Mouse (Mus musculus): ENCODE measurements around the gene Grid2. TPM values are rescaled to one million over a fixed set of nuclear protein-coding genes. Genes with fewer than 3 reads are reported as not detected.
A peak's percentile ranks its signal among the peaks of the same experiment; 100 is the strongest.

Grid2 gene
- polyA plus RNA-seq, 1 experiment from 2014 or later, result 0.60 TPM

- ATAC-seq (ENCODE audit: low FRiP score, low TSS enrichment), result no peak
- Histone ChIP-seq H3K36me3 (ENCODE audit: control insufficient read depth, insufficient read depth, low read length) (no peaks in the 10 kb centered on the region), H3K27me3 (ENCODE audit: control insufficient read depth, insufficient read depth, low read length) (no peaks in the 10 kb centered on the region), H3K9me3 (ENCODE audit: control insufficient read depth, low read length) (no peaks in the 10 kb centered on the region), H3K27ac (ENCODE audit: low read depth, low read length) (no peak overlapping the region), H3K4me3 (ENCODE audit: low read length) (no peak overlapping the region), H3K4me1 (ENCODE audit: control insufficient read depth, insufficient read depth, low read length) (no peaks in the 10 kb centered on the region), H3K9ac (ENCODE audit: low read depth, low read length) (no peak overlapping the region), H3K4me2 (replicated peaks; ENCODE audit: low read depth, low read length) (no peak overlapping the region)
- 78% methylated on average over 1 of the region's 1 CpGs for WGBS
Observed at GRCm38 (mm10) chr6:64504394-64504793, 1248.7 kb downstream of the Grid2 start.

- no peaks in the 10 kb centered on the region for H3K4me1 ChIP-seq (ENCODE audit: control insufficient read depth, insufficient read depth, low read length)
- H3K4me3 ChIP-seq (ENCODE audit: low read length), result no peak overlapping the region
- H3K9me3 ChIP-seq (ENCODE audit: control insufficient read depth, low read length), result no peaks in the 10 kb centered on the region
- no peaks in the 10 kb centered on the region for H3K36me3 ChIP-seq (ENCODE audit: control insufficient read depth, insufficient read depth, low read length)
- H3K27me3 ChIP-seq (ENCODE audit: control insufficient read depth, insufficient read depth, low read length), result no peaks in the 10 kb centered on the region
- WGBS, result 82% methylated on average over 3 of the region's 3 CpGs
- no peak overlapping the region for H3K9ac ChIP-seq (ENCODE audit: low read depth, low read length)
- H3K4me2 ChIP-seq (replicated peaks; ENCODE audit: low read depth, low read length), result no peak overlapping the region
- ATAC-seq (ENCODE audit: low FRiP score, low TSS enrichment), result no peak
- no peak overlapping the region for H3K27ac ChIP-seq (ENCODE audit: low read depth, low read length)
Observed at GRCm38 (mm10) chr6:64542168-64542567, 1286.5 kb downstream of the Grid2 start.

- H3K27me3 ChIP-seq (ENCODE audit: control insufficient read depth, insufficient read depth, low read length), result no peaks in the 10 kb centered on the region
- H3K36me3 ChIP-seq (ENCODE audit: control insufficient read depth, insufficient read depth, low read length), result no peaks in the 10 kb centered on the region
- ATAC-seq (ENCODE audit: low FRiP score, low TSS enrichment), result 0 out of 2 replicates have a peak, but pooled peaks have one; percentile 32
- WGBS, result 34% methylated on average over 3 of the region's 3 CpGs
- no peak overlapping the region for H3K4me3 ChIP-seq (ENCODE audit: low read length)
- no peaks in the 10 kb centered on the region for H3K9me3 ChIP-seq (ENCODE audit: control insufficient read depth, low read length)
- no peak overlapping the region for H3K9ac ChIP-seq (ENCODE audit: low read depth, low read length)
- H3K4me1 ChIP-seq (ENCODE audit: control insufficient read depth, insufficient read depth, low read length), result no peaks in the 10 kb centered on the region
- no peak overlapping the region for H3K27ac ChIP-seq (ENCODE audit: low read depth, low read length)
- no peak overlapping the region for H3K4me2 ChIP-seq (replicated peaks; ENCODE audit: low read depth, low read length)
Observed at GRCm38 (mm10) chr6:64553645-64554044, 1298.0 kb downstream of the Grid2 start.

- WGBS, result 73% methylated on average over 4 of the region's 4 CpGs
- no peak overlapping the region for H3K27ac ChIP-seq (ENCODE audit: low read depth, low read length)
- H3K4me1 ChIP-seq (ENCODE audit: control insufficient read depth, insufficient read depth, low read length), result no peaks in the 10 kb centered on the region
- ATAC-seq (ENCODE audit: low FRiP score, low TSS enrichment), result no peak
- H3K9me3 ChIP-seq (ENCODE audit: control insufficient read depth, low read length), result no peaks in the 10 kb centered on the region
- no peak overlapping the region for H3K9ac ChIP-seq (ENCODE audit: low read depth, low read length)
- no peaks in the 10 kb centered on the region for H3K27me3 ChIP-seq (ENCODE audit: control insufficient read depth, insufficient read depth, low read length)
- H3K4me2 ChIP-seq (replicated peaks; ENCODE audit: low read depth, low read length), result no peak overlapping the region
- no peak overlapping the region for H3K4me3 ChIP-seq (ENCODE audit: low read length)
- no peaks in the 10 kb centered on the region for H3K36me3 ChIP-seq (ENCODE audit: control insufficient read depth, insufficient read depth, low read length)
Observed at GRCm38 (mm10) chr6:64555220-64555619, 1299.5 kb downstream of the Grid2 start.

- H3K4me2 ChIP-seq (replicated peaks; ENCODE audit: low read depth, low read length), result no peak overlapping the region
- no peak overlapping the region for H3K4me3 ChIP-seq (ENCODE audit: low read length)
- no peak overlapping the region for H3K9ac ChIP-seq (ENCODE audit: low read depth, low read length)
- no peak for ATAC-seq (ENCODE audit: low FRiP score, low TSS enrichment)
- H3K4me1 ChIP-seq (ENCODE audit: control insufficient read depth, insufficient read depth, low read length), result no peaks in the 10 kb centered on the region
- H3K36me3 ChIP-seq (ENCODE audit: control insufficient read depth, insufficient read depth, low read length), result no peaks in the 10 kb centered on the region
- H3K27ac ChIP-seq (ENCODE audit: low read depth, low read length), result no peak overlapping the region
- H3K27me3 ChIP-seq (ENCODE audit: control insufficient read depth, insufficient read depth, low read length), result no peaks in the 10 kb centered on the region
- H3K9me3 ChIP-seq (ENCODE audit: control insufficient read depth, low read length), result no peaks in the 10 kb centered on the region
- 77% methylated on average over 5 of the region's 5 CpGs for WGBS
Observed at GRCm38 (mm10) chr6:64568599-64568998, 1312.9 kb downstream of the Grid2 start.

GRCm38 (mm10) chr6:64581338-64581737 lies 1325.7 kb downstream of the Grid2 start:
- 76% methylated on average over 3 of the region's 3 CpGs for WGBS

GRCm38 (mm10) chr6:64588487-64589205 lies 1333.0 kb downstream of the Grid2 start:
- H3K9ac ChIP-seq (ENCODE audit: low read depth, low read length), result no peak overlapping the region
- H3K9me3 ChIP-seq (ENCODE audit: control insufficient read depth, low read length), result no peaks in the 10 kb centered on the region
- no peak for ATAC-seq (ENCODE audit: low FRiP score, low TSS enrichment)
- H3K27ac ChIP-seq (ENCODE audit: low read depth, low read length), result no peak overlapping the region
- H3K4me1 ChIP-seq (ENCODE audit: control insufficient read depth, insufficient read depth, low read length), result no peaks in the 10 kb centered on the region
- H3K4me3 ChIP-seq (ENCODE audit: low read length), result no peak overlapping the region
- WGBS, result 85% methylated on average over 7 of the region's 7 CpGs
- H3K4me2 ChIP-seq (replicated peaks; ENCODE audit: low read depth, low read length), result no peak overlapping the region
- H3K36me3 ChIP-seq (ENCODE audit: control insufficient read depth, insufficient read depth, low read length), result no peaks in the 10 kb centered on the region
- H3K27me3 ChIP-seq (ENCODE audit: control insufficient read depth, insufficient read depth, low read length), result no peaks in the 10 kb centered on the region

More at GRCm38 (mm10) chr6:64581338-64581737, 1325.7 kb downstream of the Grid2 start:
- Histone ChIP-seq H3K4me3 (ENCODE audit: low read length) (no peak overlapping the region), H3K27ac (ENCODE audit: low read depth, low read length) (no peak overlapping the region), H3K4me2 (replicated peaks; ENCODE audit: low read depth, low read length) (no peak overlapping the region), H3K27me3 (ENCODE audit: control insufficient read depth, insufficient read depth, low read length) (no peaks in the 10 kb centered on the region), H3K36me3 (ENCODE audit: control insufficient read depth, insufficient read depth, low read length) (no peaks in the 10 kb centered on the region), H3K9me3 (ENCODE audit: control insufficient read depth, low read length) (no peaks in the 10 kb centered on the region), H3K9ac (ENCODE audit: low read depth, low read length) (no peak overlapping the region), H3K4me1 (ENCODE audit: control insufficient read depth, insufficient read depth, low read length) (no peaks in the 10 kb centered on the region)
- ATAC-seq (ENCODE audit: low FRiP score, low TSS enrichment), result no peak

GRCm38 (mm10) chr6:64596261-64596660 lies 1340.6 kb downstream of the Grid2 start:
- WGBS, result 52% methylated on average over 7 of the region's 7 CpGs
- H3K36me3 ChIP-seq (ENCODE audit: control insufficient read depth, insufficient read depth, low read length), result no peaks in the 10 kb centered on the region
- no peaks in the 10 kb centered on the region for H3K27me3 ChIP-seq (ENCODE audit: control insufficient read depth, insufficient read depth, low read length)
- ATAC-seq (ENCODE audit: low FRiP score, low TSS enrichment), result no peak
- no peak overlapping the region for H3K4me2 ChIP-seq (replicated peaks; ENCODE audit: low read depth, low read length)
- no peak overlapping the region for H3K27ac ChIP-seq (ENCODE audit: low read depth, low read length)
- H3K9ac ChIP-seq (ENCODE audit: low read depth, low read length), result no peak overlapping the region
- H3K4me3 ChIP-seq (ENCODE audit: low read length), result no peak overlapping the region
- H3K9me3 ChIP-seq (ENCODE audit: control insufficient read depth, low read length), result no peaks in the 10 kb centered on the region
- H3K4me1 ChIP-seq (ENCODE audit: control insufficient read depth, insufficient read depth, low read length), result 0 out of 2 replicates have a peak, but pooled peaks cover 3% of the 10 kb centered on the region

GRCm38 (mm10) chr6:64596835-64597234 lies 1341.2 kb downstream of the Grid2 start:
- H3K9ac ChIP-seq (ENCODE audit: low read depth, low read length), result no peak overlapping the region
- 0 out of 2 replicates have a peak, but pooled peaks cover 3% of the 10 kb centered on the region for H3K4me1 ChIP-seq (ENCODE audit: control insufficient read depth, insufficient read depth, low read length)
- no peak overlapping the region for H3K4me2 ChIP-seq (replicated peaks; ENCODE audit: low read depth, low read length)
- no peaks in the 10 kb centered on the region for H3K27me3 ChIP-seq (ENCODE audit: control insufficient read depth, insufficient read depth, low read length)
- no peaks in the 10 kb centered on the region for H3K36me3 ChIP-seq (ENCODE audit: control insufficient read depth, insufficient read depth, low read length)
- H3K4me3 ChIP-seq (ENCODE audit: low read length), result no peak overlapping the region
- H3K9me3 ChIP-seq (ENCODE audit: control insufficient read depth, low read length), result no peaks in the 10 kb centered on the region
- 60% methylated on average over 2 of the region's 2 CpGs for WGBS
- ATAC-seq (ENCODE audit: low FRiP score, low TSS enrichment), result no peak
- no peak overlapping the region for H3K27ac ChIP-seq (ENCODE audit: low read depth, low read length)

All from kidney, embryonic 14.5 days (tissue).